Mouse (Mus musculus): Measurements from ENCODE around the gene Mfap1b.

DNA sequence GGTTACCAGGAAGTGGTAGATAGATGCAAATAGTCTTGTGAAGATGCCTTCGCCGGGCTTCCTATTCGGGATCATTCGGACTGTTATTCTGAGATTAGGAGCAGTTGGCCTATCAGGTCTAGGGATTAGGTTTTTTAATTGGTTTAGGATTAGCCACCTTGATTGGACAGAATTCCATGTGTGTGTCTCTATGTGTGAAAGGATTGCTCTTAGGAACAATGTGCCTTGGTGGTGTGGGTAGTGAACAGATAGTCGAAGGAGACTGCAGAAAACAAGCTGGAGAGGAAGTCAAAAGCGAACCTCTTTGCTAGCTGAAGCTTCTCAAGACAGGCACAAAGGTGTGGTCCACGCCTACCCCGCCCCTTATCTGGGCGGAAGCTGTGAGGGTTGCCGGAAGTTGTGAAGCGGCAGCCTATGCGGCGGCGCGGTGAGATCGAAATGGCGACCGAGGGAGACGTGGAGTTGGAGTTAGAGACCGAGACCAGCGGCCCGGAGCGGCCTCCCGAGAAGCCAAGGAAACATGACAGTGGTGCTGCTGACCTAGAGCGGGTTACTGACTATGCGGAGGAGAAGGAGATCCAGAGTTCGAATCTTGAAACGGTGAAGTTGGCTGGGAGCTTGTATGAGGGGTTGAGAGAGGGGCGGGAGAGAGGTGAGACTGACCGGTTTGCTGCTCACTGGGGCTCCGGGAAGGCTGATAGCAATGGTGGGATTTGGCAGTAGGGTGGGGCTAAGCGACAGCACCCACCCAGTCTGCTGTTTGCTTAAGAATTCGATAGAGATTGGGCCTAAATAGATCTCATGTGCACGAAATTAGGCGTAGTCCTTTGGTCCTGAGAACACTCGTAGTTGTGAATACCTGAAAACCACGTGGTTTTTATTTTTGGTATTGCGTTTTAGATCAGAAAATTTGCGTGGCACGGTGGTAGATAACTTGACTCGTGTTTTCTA, 16.9 kb downstream of the Mfap1b start, which contains the start of gene Serinc4:
- TF ChIP-seq CTCF (IDR thresholded peaks at IDR 0.05; ENCODE audit: low read depth) (no peak), EP300 (IDR thresholded peaks at IDR 0.05; ENCODE audit: low read depth) (peak; percentile 47; the same call in 1 of the 2 replicates)
